Mouse (Mus musculus): ENCODE data around the gene Olfr796. TPM values are rescaled to one million over a fixed set of nuclear protein-coding genes. Genes with fewer than 3 reads are reported as not detected.

Gene Olfr796
- polyA plus RNA-seq, 2 experiments: not detected

- Histone ChIP-seq H3K36me3 (replicated peaks; ENCODE audit: control insufficient read depth, insufficient read depth, low read depth) (no peaks in the 10 kb centered on the region), H3K9ac (replicated peaks) (no peak overlapping the region), H3K4me2 (ENCODE audit: low read depth) (no peak overlapping the region), H3K4me1 (replicated peaks; ENCODE audit: control insufficient read depth in 2 of 2, insufficient read depth in 2 of 2, low read length in 1 of 2) (no peaks in the 10 kb centered on the region), H3K4me3 (ENCODE audit: insufficient read depth in 1 of 2, low read depth in 2 of 2, low read length in 2 of 2) (no peak overlapping the region), H3K27me3 (ENCODE audit: control insufficient read depth, insufficient read depth, low read length) (no peaks in the 10 kb centered on the region), H3K27ac (no peak overlapping the region), H3K9me3 (ENCODE audit: control insufficient read depth, low read length) (no peaks in the 10 kb centered on the region)
- no peak for DNase-seq (ENCODE audit: low read depth in 3 of 3, low spot score in 3 of 3)
- no peak for ATAC-seq (ENCODE audit: insufficient read depth)
- no peak for TF ChIP-seq EP300 (IDR thresholded peaks at IDR 0.05; ENCODE audit: low read depth)
- TF ChIP-seq CTCF (IDR thresholded peaks at IDR 0.05; ENCODE audit: low read depth): no peak
Measured at GRCm38 (mm10) chr10:129623251-129623650, 10.9 kb upstream of the Olfr796 start.

DNA sequence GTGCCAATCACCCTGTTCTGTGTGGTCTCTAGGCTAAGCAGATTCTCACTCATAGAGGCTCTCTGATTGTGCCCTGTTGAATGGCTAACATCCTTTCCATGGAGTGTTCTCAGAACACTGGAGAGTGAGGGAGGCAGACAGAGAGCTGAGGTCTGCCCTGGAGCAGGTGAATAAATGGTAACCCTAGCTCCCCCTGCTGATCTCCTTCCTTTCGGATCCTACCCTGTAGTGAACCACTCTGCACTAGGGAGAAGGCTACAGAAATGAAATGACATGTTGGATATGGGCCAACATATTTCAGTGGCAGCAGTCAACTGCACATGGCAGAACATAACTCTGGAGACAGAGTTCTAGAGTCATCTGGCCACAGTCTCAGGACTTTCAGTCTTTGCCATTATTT is 9.4 kb upstream of the Olfr796 start:
- TF ChIP-seq CTCF (IDR thresholded peaks at IDR 0.05; ENCODE audit: low read depth) (no peak), EP300 (IDR thresholded peaks at IDR 0.05; ENCODE audit: low read depth) (no peak)
- H3K36me3 ChIP-seq (replicated peaks; ENCODE audit: control insufficient read depth, insufficient read depth, low read depth): no peaks in the 10 kb centered on the region
- DNase-seq (ENCODE audit: low read depth in 3 of 3, low spot score in 3 of 3): no peak
- H3K27ac ChIP-seq: no peak overlapping the region
- ATAC-seq (ENCODE audit: insufficient read depth): no peak
- no peak overlapping the region for H3K9ac ChIP-seq (replicated peaks)
- no peaks in the 10 kb centered on the region for H3K4me1 ChIP-seq (replicated peaks; ENCODE audit: control insufficient read depth in 2 of 2, insufficient read depth in 2 of 2, low read length in 1 of 2)
- no peaks in the 10 kb centered on the region for H3K9me3 ChIP-seq (ENCODE audit: control insufficient read depth, low read length)
- WGBS (ENCODE audit: insufficient replicate concordance): 20% methylated on average over 1 of the region's 1 CpGs
- H3K27me3 ChIP-seq (ENCODE audit: control insufficient read depth, insufficient read depth, low read length): no peaks in the 10 kb centered on the region
- no peak overlapping the region for H3K4me2 ChIP-seq (ENCODE audit: low read depth)
- H3K4me3 ChIP-seq (ENCODE audit: insufficient read depth in 1 of 2, low read depth in 2 of 2, low read length in 2 of 2): no peak overlapping the region

DNA sequence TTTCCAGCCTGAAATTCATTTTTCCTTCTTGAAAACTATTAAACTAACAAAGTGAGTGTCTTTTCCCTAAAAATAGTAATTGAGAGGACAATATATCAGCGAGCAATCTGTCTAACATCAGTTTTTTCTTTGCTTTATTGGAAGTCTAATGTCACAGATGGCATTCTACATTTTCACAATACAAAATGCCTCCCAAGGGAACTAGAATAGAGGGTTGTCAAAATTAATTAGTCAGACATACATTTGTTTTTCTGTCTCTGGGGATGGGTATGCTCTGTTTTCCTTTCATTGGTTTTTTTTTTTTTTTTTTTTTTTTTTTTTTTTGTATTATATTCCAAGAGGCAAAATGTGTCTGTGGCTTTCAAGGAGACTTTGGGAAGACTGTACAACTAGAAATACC is 35.3 kb downstream of the Olfr796 start:
- no peaks in the 10 kb centered on the region for H3K27me3 ChIP-seq (ENCODE audit: control insufficient read depth, insufficient read depth, low read length)
- no peaks in the 10 kb centered on the region for H3K9me3 ChIP-seq (ENCODE audit: control insufficient read depth, low read length)
- no peaks in the 10 kb centered on the region for H3K4me1 ChIP-seq (replicated peaks; ENCODE audit: control insufficient read depth in 2 of 2, insufficient read depth in 2 of 2, low read length in 1 of 2)
- no peaks in the 10 kb centered on the region for H3K36me3 ChIP-seq (replicated peaks; ENCODE audit: control insufficient read depth, insufficient read depth, low read depth)
- H3K4me3 ChIP-seq (ENCODE audit: insufficient read depth in 1 of 2, low read depth in 2 of 2, low read length in 2 of 2): no peak overlapping the region
- whole genome bisulfite sequencing (ENCODE audit: insufficient replicate concordance): 40% methylated on average over 1 of the region's 1 CpGs
- H3K4me2 ChIP-seq (ENCODE audit: low read depth): no peak overlapping the region
- ATAC-seq (ENCODE audit: insufficient read depth) (no peak), DNase-seq (ENCODE audit: low read depth in 3 of 3, low spot score in 3 of 3) (no peak)
- no peak for TF ChIP-seq CTCF (IDR thresholded peaks at IDR 0.05; ENCODE audit: low read depth)
- H3K27ac ChIP-seq: no peak overlapping the region
- no peak overlapping the region for H3K9ac ChIP-seq (replicated peaks)

- Histone ChIP-seq H3K4me1 (replicated peaks; ENCODE audit: control insufficient read depth in 2 of 2, insufficient read depth in 2 of 2, low read length in 1 of 2) (no peaks in the 10 kb centered on the region), H3K27ac (no peak within 1 kb of the TSS), H3K4me2 (ENCODE audit: low read depth) (no peak within 1 kb of the TSS), H3K9ac (replicated peaks) (no peak within 1 kb of the TSS), H3K36me3 (replicated peaks; ENCODE audit: control insufficient read depth, insufficient read depth, low read depth) (no peaks in the 10 kb centered on the region), H3K4me3 (ENCODE audit: insufficient read depth in 1 of 2, low read depth in 2 of 2, low read length in 2 of 2) (no peak within 1 kb of the TSS), H3K9me3 (ENCODE audit: control insufficient read depth, low read length) (no peaks in the 10 kb centered on the region), H3K27me3 (ENCODE audit: control insufficient read depth, insufficient read depth, low read length) (no peaks in the 10 kb centered on the region)
- TF ChIP-seq CTCF (IDR thresholded peaks at IDR 0.05; ENCODE audit: low read depth) (no peak), EP300 (IDR thresholded peaks at IDR 0.05; ENCODE audit: low read depth) (no peak)
- no peak for DNase-seq (ENCODE audit: low read depth in 3 of 3, low spot score in 3 of 3)
- 42% methylated on average over 2 of the region's 2 CpGs for WGBS (ENCODE audit: insufficient replicate concordance)
- no peak for ATAC-seq (ENCODE audit: insufficient read depth)
Measured at GRCm38 (mm10) chr10:129567355-129567754, 45.0 kb downstream of the Olfr796 start, which contains the start of gene Olfr794. Olfr794 (plus strand) TSS chr10:129567655.

Small RNAs within 50 kb of the gene (microRNA-seq; reads per million reads assigned to microRNA genes)
- gene Gm23252: not detected

Other genes starting within 250 kb of the Olfr796 start
- 0.01 TPM in 1 of 2 replicates, not detected in the other for gene Olfr784, start 228.5 kb downstream of the Olfr796 start, polyA plus RNA-seq (2012; rRNA removed)
- not detected in 2 replicates for gene Olfr784, start 228.5 kb downstream of the Olfr796 start, polyA plus RNA-seq (2014; fragmentation: Nextera tagmentation; extraction: Ambion mirVana)
- gene Olfr785, start 207.1 kb downstream of the Olfr796 start, polyA plus RNA-seq (2012; rRNA removed): not detected in 2 replicates
- gene Olfr785, start 207.1 kb downstream of the Olfr796 start, polyA plus RNA-seq (2014; fragmentation: Nextera tagmentation; extraction: Ambion mirVana): not detected in 2 replicates
- not detected in 2 replicates for gene Olfr786, start 185.3 kb downstream of the Olfr796 start, polyA plus RNA-seq (2012; rRNA removed)
- gene Olfr786, start 185.3 kb downstream of the Olfr796 start, polyA plus RNA-seq (2014; fragmentation: Nextera tagmentation; extraction: Ambion mirVana): not detected in 2 replicates
- gene Olfr787, start 150.7 kb downstream of the Olfr796 start, polyA plus RNA-seq (2012; rRNA removed): not detected in 2 replicates
- gene Olfr787, start 150.7 kb downstream of the Olfr796 start, polyA plus RNA-seq (2014; fragmentation: Nextera tagmentation; extraction: Ambion mirVana): not detected in 2 replicates
- not detected in 2 replicates for gene Olfr788, start 141.6 kb downstream of the Olfr796 start, polyA plus RNA-seq (2012; rRNA removed)
- gene Olfr788, start 141.6 kb downstream of the Olfr796 start, polyA plus RNA-seq (2014; fragmentation: Nextera tagmentation; extraction: Ambion mirVana): not detected in 2 replicates
- gene Olfr789, start 127.8 kb downstream of the Olfr796 start, polyA plus RNA-seq (2012; rRNA removed): not detected in 2 replicates
- gene Olfr789, start 127.8 kb downstream of the Olfr796 start, polyA plus RNA-seq (2014; fragmentation: Nextera tagmentation; extraction: Ambion mirVana): not detected in 2 replicates
- gene Olfr790, start 114.1 kb downstream of the Olfr796 start, polyA plus RNA-seq (2012; rRNA removed): not detected in 2 replicates
- gene Olfr790, start 114.1 kb downstream of the Olfr796 start, polyA plus RNA-seq (2014; fragmentation: Nextera tagmentation; extraction: Ambion mirVana): not detected in 2 replicates
- gene Olfr791, start 90.8 kb downstream of the Olfr796 start, polyA plus RNA-seq (2012; rRNA removed): not detected in 2 replicates
- gene Olfr791, start 90.8 kb downstream of the Olfr796 start, polyA plus RNA-seq (2014; fragmentation: Nextera tagmentation; extraction: Ambion mirVana): not detected in 2 replicates
- gene Olfr792, start 73.4 kb downstream of the Olfr796 start, polyA plus RNA-seq (2012; rRNA removed): not detected in 2 replicates
- gene Olfr792, start 73.4 kb downstream of the Olfr796 start, polyA plus RNA-seq (2014; fragmentation: Nextera tagmentation; extraction: Ambion mirVana): not detected in 2 replicates
- not detected in 2 replicates for gene Olfr794, start 44.9 kb downstream of the Olfr796 start, polyA plus RNA-seq (2012; rRNA removed)
- not detected in 2 replicates for gene Olfr794, start 44.9 kb downstream of the Olfr796 start, polyA plus RNA-seq (2014; fragmentation: Nextera tagmentation; extraction: Ambion mirVana)
- not detected in 2 replicates for gene Olfr798, start 15.4 kb upstream of the Olfr796 start, polyA plus RNA-seq (2012; rRNA removed)
- not detected in 2 replicates for gene Olfr798, start 15.4 kb upstream of the Olfr796 start, polyA plus RNA-seq (2014; fragmentation: Nextera tagmentation; extraction: Ambion mirVana)
- gene Olfr799, start 24.9 kb upstream of the Olfr796 start, polyA plus RNA-seq (2012; rRNA removed): not detected in 2 replicates
- gene Olfr799, start 24.9 kb upstream of the Olfr796 start, polyA plus RNA-seq (2014; fragmentation: Nextera tagmentation; extraction: Ambion mirVana): not detected in 2 replicates
- gene Olfr800, start 45.1 kb upstream of the Olfr796 start, polyA plus RNA-seq (2012; rRNA removed): not detected in 2 replicates
- not detected in 2 replicates for gene Olfr800, start 45.1 kb upstream of the Olfr796 start, polyA plus RNA-seq (2014; fragmentation: Nextera tagmentation; extraction: Ambion mirVana)
- gene Olfr801, start 61.3 kb upstream of the Olfr796 start, polyA plus RNA-seq (2012; rRNA removed): not detected in 2 replicates
- gene Olfr801, start 61.3 kb upstream of the Olfr796 start, polyA plus RNA-seq (2014; fragmentation: Nextera tagmentation; extraction: Ambion mirVana): not detected in 2 replicates
- gene Olfr802, start 75.6 kb upstream of the Olfr796 start, polyA plus RNA-seq (2012; rRNA removed): not detected in 2 replicates
- not detected in 2 replicates for gene Olfr802, start 75.6 kb upstream of the Olfr796 start, polyA plus RNA-seq (2014; fragmentation: Nextera tagmentation; extraction: Ambion mirVana)
- gene Olfr803, start 81.7 kb upstream of the Olfr796 start, polyA plus RNA-seq (2012; rRNA removed): not detected in 2 replicates
- gene Olfr803, start 81.7 kb upstream of the Olfr796 start, polyA plus RNA-seq (2014; fragmentation: Nextera tagmentation; extraction: Ambion mirVana): not detected in 2 replicates
- gene Olfr804, start 90.6 kb upstream of the Olfr796 start, polyA plus RNA-seq (2012; rRNA removed): not detected in 2 replicates
- gene Olfr804, start 90.6 kb upstream of the Olfr796 start, polyA plus RNA-seq (2014; fragmentation: Nextera tagmentation; extraction: Ambion mirVana): not detected in 2 replicates
- gene Olfr805, start 116.8 kb upstream of the Olfr796 start, polyA plus RNA-seq (2012; rRNA removed): not detected in 2 replicates
- gene Olfr805, start 116.8 kb upstream of the Olfr796 start, polyA plus RNA-seq (2014; fragmentation: Nextera tagmentation; extraction: Ambion mirVana): not detected in 2 replicates
- gene Olfr806, start 129.4 kb upstream of the Olfr796 start, polyA plus RNA-seq (2012; rRNA removed): not detected in 2 replicates
- not detected in 2 replicates for gene Olfr806, start 129.4 kb upstream of the Olfr796 start, polyA plus RNA-seq (2014; fragmentation: Nextera tagmentation; extraction: Ambion mirVana)
- not detected in 2 replicates for gene Olfr807, start 145.2 kb upstream of the Olfr796 start, polyA plus RNA-seq (2012; rRNA removed)
- not detected in 2 replicates for gene Olfr807, start 145.2 kb upstream of the Olfr796 start, polyA plus RNA-seq (2014; fragmentation: Nextera tagmentation; extraction: Ambion mirVana)
- gene Olfr808, start 152.9 kb upstream of the Olfr796 start, polyA plus RNA-seq (2012; rRNA removed): not detected in 2 replicates
- gene Olfr808, start 152.9 kb upstream of the Olfr796 start, polyA plus RNA-seq (2014; fragmentation: Nextera tagmentation; extraction: Ambion mirVana): not detected in 2 replicates
- not detected in 2 replicates for gene Olfr809, start 162.1 kb upstream of the Olfr796 start, polyA plus RNA-seq (2012; rRNA removed)
- not detected in 2 replicates for gene Olfr809, start 162.1 kb upstream of the Olfr796 start, polyA plus RNA-seq (2014; fragmentation: Nextera tagmentation; extraction: Ambion mirVana)
- not detected in 2 replicates for gene Olfr810, start 182.3 kb upstream of the Olfr796 start, polyA plus RNA-seq (2012; rRNA removed)
- not detected in 2 replicates for gene Olfr810, start 182.3 kb upstream of the Olfr796 start, polyA plus RNA-seq (2014; fragmentation: Nextera tagmentation; extraction: Ambion mirVana)
- gene Olfr811, start 191.8 kb upstream of the Olfr796 start, polyA plus RNA-seq (2012; rRNA removed): not detected in 2 replicates
- not detected in 2 replicates for gene Olfr811, start 191.8 kb upstream of the Olfr796 start, polyA plus RNA-seq (2014; fragmentation: Nextera tagmentation; extraction: Ambion mirVana)
- gene Olfr812, start 233.5 kb upstream of the Olfr796 start, polyA plus RNA-seq (2012; rRNA removed): not detected in 2 replicates
- gene Olfr812, start 233.5 kb upstream of the Olfr796 start, polyA plus RNA-seq (2014; fragmentation: Nextera tagmentation; extraction: Ambion mirVana): not detected in 2 replicates
- gene Olfr813, start 242.8 kb upstream of the Olfr796 start, polyA plus RNA-seq (2012; rRNA removed): not detected in 2 replicates
- gene Olfr813, start 242.8 kb upstream of the Olfr796 start, polyA plus RNA-seq (2014; fragmentation: Nextera tagmentation; extraction: Ambion mirVana): not detected in 2 replicates